Mouse (Mus musculus): ENCODE data around the gene Smad1.

The Smad1 gene

GRCm38 (mm10) chr8:79299704-79300103, 99.6 kb downstream of the Smad1 start:
- DNase-seq (ENCODE audit: low read depth, low spot score): peak; percentile 21

DNA sequence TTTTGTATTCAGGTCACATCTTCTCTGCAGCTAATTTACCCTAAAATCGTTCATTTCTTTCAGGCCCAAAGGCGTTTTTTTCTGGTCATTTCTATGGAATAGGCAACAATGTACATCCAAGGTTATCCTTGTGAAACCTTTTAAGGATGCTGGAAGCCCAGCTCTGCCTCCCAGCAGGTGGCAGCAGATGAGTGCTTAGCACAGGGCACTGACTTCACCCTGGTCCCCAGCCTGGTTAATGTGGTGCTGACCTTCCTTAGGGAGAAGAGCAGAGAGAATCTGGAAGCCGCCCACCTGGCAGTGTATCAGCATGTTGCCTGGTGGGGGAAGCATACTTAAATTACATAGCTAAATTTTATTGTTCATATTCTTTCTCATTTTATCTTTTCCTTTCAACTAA, 101.6 kb downstream of the Smad1 start:
- peak; percentile 71 for DNase-seq (ENCODE audit: low read depth, low spot score)

GRCm38 (mm10) chr8:79295276-79296105, 103.8 kb downstream of the Smad1 start:
- DNase-seq (ENCODE audit: low read depth, low spot score): peak; percentile 9

DNA sequence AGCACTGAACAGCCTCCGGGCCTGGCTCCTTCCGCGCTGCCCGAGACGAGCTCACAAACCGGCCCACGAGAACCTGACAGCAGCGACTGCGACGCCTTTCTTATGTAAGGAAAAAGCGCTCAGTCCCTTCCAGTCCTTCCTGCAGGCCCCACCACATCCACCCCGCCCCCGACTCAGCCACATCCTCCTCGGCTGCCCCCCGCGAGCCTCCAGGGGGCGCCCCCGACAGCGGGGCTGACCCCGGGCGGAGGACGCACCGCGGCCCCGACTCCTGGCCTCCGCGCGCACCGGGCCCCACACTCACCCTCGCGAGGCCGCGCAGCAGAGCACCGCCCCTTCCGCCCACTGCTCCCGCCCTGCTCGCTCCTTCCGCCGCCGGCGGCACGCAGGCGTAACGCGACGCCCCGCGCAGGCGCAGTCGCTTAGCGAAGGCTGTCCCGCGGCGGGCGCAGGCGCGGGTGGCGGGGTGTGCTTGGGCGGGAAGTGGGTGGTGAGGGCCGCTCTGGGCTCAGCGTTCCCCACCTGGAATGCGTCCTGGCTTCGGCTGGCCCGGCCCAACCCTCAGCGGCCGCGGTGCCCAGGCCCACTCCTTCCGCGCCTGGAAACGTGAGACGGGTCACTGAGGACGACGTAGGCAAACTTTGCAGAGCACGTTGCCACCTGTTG, 104.6 kb downstream of the Smad1 start, which contains the start of gene Mmaa:
Gene Mmaa, minus strand, starts transcription at position 328 of the 666 bp plus-strand sequence.
- peak; percentile 99 for DNase-seq (ENCODE audit: low read depth, low spot score)

- no peak for DNase-seq (ENCODE audit: low read depth, low spot score)
Measured at GRCm38 (mm10) chr8:79293841-79294240, 105.5 kb downstream of the Smad1 start.

GRCm38 (mm10) chr8:79292712-79293264, 106.5 kb downstream of the Smad1 start:
- no peak for DNase-seq (ENCODE audit: low read depth, low spot score)

DNA sequence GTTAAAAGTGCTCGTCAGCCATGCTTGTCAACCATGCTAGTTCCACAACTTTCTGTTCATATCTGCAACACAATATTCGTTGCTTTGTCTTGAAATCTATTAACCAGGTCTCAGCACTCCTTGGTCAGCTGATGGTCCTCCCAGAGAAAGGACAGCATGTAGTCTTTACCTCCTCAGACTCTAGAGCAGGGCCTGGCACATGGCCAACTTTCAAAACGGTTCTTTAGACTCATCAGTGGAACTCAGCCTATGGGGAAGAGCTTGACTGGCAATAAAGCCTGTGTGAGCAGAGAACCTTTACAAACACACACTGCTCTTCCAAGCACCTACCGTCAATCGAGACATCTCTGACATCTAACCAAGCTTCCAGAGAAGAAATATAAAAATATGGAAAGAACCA, 109.7 kb downstream of the Smad1 start:
- DNase-seq (ENCODE audit: low read depth, low spot score): no peak

GRCm38 (mm10) chr8:79288681-79289080, 110.6 kb downstream of the Smad1 start:
- no peak for DNase-seq (ENCODE audit: low read depth, low spot score)
